Mouse (Mus musculus): Measurements from ENCODE around the gene Ccl17.

- no peak for TF ChIP-seq POLR2A (IDR thresholded peaks at IDR 0.05; ENCODE audit: low read depth, low read length)
- peak; percentile 33; the same call in 1 of the 2 replicates for TF ChIP-seq CTCF (IDR thresholded peaks at IDR 0.05; ENCODE audit: extremely low read depth, insufficient read depth, insufficient read length, insufficient replicate concordance)
Observed at GRCm38 (mm10) chr8:94785247-94785985, 24.8 kb upstream of the Ccl17 start.
